Mouse (Mus musculus) embryonic fibroblast, embryonic 13.5 days (primary cell): ENCODE data around the gene Zfp933.
"Not testable (repeated sequence)": the region's sequence is repeated elsewhere in the genome, so short reads cannot be mapped to it uniquely, and the experiment has no call there.

ENCODE experiments used
- CTCF ChIP-seq: IDR thresholded peaks from 2 replicates; pipeline ENCODE4 v1.5.1; 2011; ENCODE audit warnings: mild to moderate bottlenecking, control low read depth, low read length, moderate library complexity, borderline replicate concordance; ENCODE audit not compliant: insufficient read depth
- POLR2A ChIP-seq: IDR thresholded peaks from 2 replicates; pipeline ENCODE4 v1.6.1; 2011; ENCODE audit warnings: low read depth, mild to moderate bottlenecking, control low read depth, low read length, moderate library complexity

DNA sequence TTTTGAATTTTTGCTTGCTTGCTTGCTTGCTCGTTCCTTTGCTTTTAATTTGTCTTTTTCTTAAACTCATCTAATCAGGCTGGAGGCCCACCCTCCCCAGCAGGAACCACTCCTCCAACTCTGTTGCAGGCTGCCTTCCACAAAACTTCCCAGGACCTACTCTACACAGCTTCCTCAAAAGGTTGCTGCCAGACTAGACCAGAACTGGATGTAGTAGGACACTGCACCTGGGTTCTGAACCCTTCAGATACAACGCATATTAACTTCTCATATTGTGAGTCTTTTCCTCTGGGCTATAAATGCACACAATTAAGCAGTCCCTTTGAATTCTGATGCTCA is 38.2 kb downstream of the Zfp933 start:
- TF ChIP-seq CTCF, POLR2A: not testable (repeated sequence)
